Mouse (Mus musculus) T-helper 17 cell (primary cell): Measurements from ENCODE around the gene Ccdc92.

ENCODE experiments used
- in situ Hi-C, 2 experiments: fragments of 300-600 bp; cut with MboI, MseI; formaldehyde crosslinking; loops; 1 replicate in 1 of 2; 2 replicates in 1 of 2; pipeline ENCODE4 v1.15.1; 2025; ENCODE audit warnings: high pct_unique_total_duplicates in 2 of 2

Gene Ccdc92

GRCm38 (mm10) chr5:124861463-124861862, 761 bp downstream of the Ccdc92 start:
- in situ Hi-C loops: loop anchor here in 1 of 2 experiments (5.0 kb wide), 1 partner anchor 259 kb away; no protein-coding TSS in a partner anchor

GRCm38 (mm10) chr5:124860013-124860412, 2.2 kb downstream of the Ccdc92 start:
- in situ Hi-C loops: loop anchor here in 1 of 2 experiments (5.0 kb wide), 1 partner anchor 258 kb away; no protein-coding TSS in a partner anchor

GRCm38 (mm10) chr5:124854202-124854601, 8.0 kb downstream of the Ccdc92 start:
- in situ Hi-C loops: loop anchor here in 1 of 2 experiments (5.0 kb wide), 1 partner anchor 237 kb away; no protein-coding TSS in a partner anchor

GRCm38 (mm10) chr5:124853079-124853478, 9.1 kb downstream of the Ccdc92 start:
- in situ Hi-C loops: loop anchor here in 1 of 2 experiments (5.0 kb wide), 1 partner anchor 236 kb away; no protein-coding TSS in a partner anchor

GRCm38 (mm10) chr5:124852294-124852693, 9.9 kb downstream of the Ccdc92 start:
- in situ Hi-C loops: loop anchor here in 1 of 2 experiments (5.0 kb wide), 1 partner anchor 235 kb away; no protein-coding TSS in a partner anchor

- in situ Hi-C loops: loop anchor here in 1 of 2 experiments (5.0 kb wide), 1 partner anchor 234 kb away; no protein-coding TSS in a partner anchor
Measured at GRCm38 (mm10) chr5:124851572-124851971, 10.7 kb downstream of the Ccdc92 start.

- in situ Hi-C loops: no loop called here
Measured at GRCm38 (mm10) chr5:124848994-124849393, 13.2 kb downstream of the Ccdc92 start.

- in situ Hi-C loops: no loop called here
Measured at GRCm38 (mm10) chr5:124847014-124847413, 15.2 kb downstream of the Ccdc92 start.

GRCm38 (mm10) chr5:124844929-124845328, 17.3 kb downstream of the Ccdc92 start:
- in situ Hi-C loops: no loop called here

- in situ Hi-C loops: no loop called here
Measured at GRCm38 (mm10) chr5:124843386-124843785, 18.8 kb downstream of the Ccdc92 start.

GRCm38 (mm10) chr5:124840669-124841068, 21.6 kb downstream of the Ccdc92 start:
- in situ Hi-C loops: no loop called here

- in situ Hi-C loops: no loop called here
Measured at GRCm38 (mm10) chr5:124840202-124840601, 22.0 kb downstream of the Ccdc92 start.

- in situ Hi-C loops: loop anchor here in 1 of 2 experiments (10.0 kb wide), 1 partner anchor 192 kb away; no protein-coding TSS in a partner anchor
Measured at GRCm38 (mm10) chr5:124836621-124837020, 25.6 kb downstream of the Ccdc92 start.

- in situ Hi-C loops: loop anchor here in 1 of 2 experiments (10.0 kb wide), 1 partner anchor 191 kb away; no protein-coding TSS in a partner anchor
Measured at GRCm38 (mm10) chr5:124836075-124836474, 26.1 kb downstream of the Ccdc92 start.

- in situ Hi-C loops: loop anchor here in 1 of 2 experiments (10.0 kb wide), 1 partner anchor 190 kb away; no protein-coding TSS in a partner anchor
Measured at GRCm38 (mm10) chr5:124835218-124835617, 27.0 kb downstream of the Ccdc92 start.

- in situ Hi-C loops: loop anchor here in 1 of 2 experiments (10.0 kb wide), 1 partner anchor 186 kb away; no protein-coding TSS in a partner anchor
Measured at GRCm38 (mm10) chr5:124830331-124830730, 31.9 kb downstream of the Ccdc92 start.

- in situ Hi-C loops: no loop called here
Measured at GRCm38 (mm10) chr5:124822128-124822894, 39.9 kb downstream of the Ccdc92 start.

- in situ Hi-C loops: no loop called here
Measured at GRCm38 (mm10) chr5:124817050-124817449, 45.2 kb downstream of the Ccdc92 start.

GRCm38 (mm10) chr5:124814797-124815196, 47.4 kb downstream of the Ccdc92 start:
- in situ Hi-C loops: no loop called here

GRCm38 (mm10) chr5:124812466-124812865, 49.8 kb downstream of the Ccdc92 start:
- in situ Hi-C loops: no loop called here

- in situ Hi-C loops: no loop called here
Measured at GRCm38 (mm10) chr5:124809708-124810366, 52.4 kb downstream of the Ccdc92 start.

- in situ Hi-C loops: no loop called here
Measured at GRCm38 (mm10) chr5:124792112-124792511, 70.1 kb downstream of the Ccdc92 start.
